Mouse (Mus musculus) ES-Bruce4 (cell line): ENCODE measurements around the gene Clpsl2.

Experiments used
- CTCF ChIP-seq: IDR thresholded peaks from one replicate; pipeline ENCODE4 v1.8.1; 2011; ENCODE audit warnings: low read depth, low read length
- EP300 ChIP-seq: IDR thresholded peaks from 2 replicates; pipeline ENCODE4 v1.6.1; 2011; ENCODE audit warnings: low read depth, low read length; ENCODE audit not compliant: insufficient read depth
- POLR2A ChIP-seq: IDR thresholded peaks from one replicate; pipeline ENCODE4 v1.8.1; 2011; ENCODE audit warnings: low read length; ENCODE audit not compliant: insufficient read depth

GRCm38 (mm10) chr17:28556635-28557396 lies 7.6 kb downstream of the Clpsl2 start:
- TF ChIP-seq CTCF: no peak
- no peak for TF ChIP-seq EP300
- no peak for TF ChIP-seq POLR2A
